Mouse (Mus musculus) yolk sac, embryonic 10.5 days (tissue): Measurements from ENCODE around the gene Cttnbp2nl.
A peak's percentile ranks its signal among the peaks of the same experiment; 100 is the strongest.

Experiments used
- DNase-seq: peaks from one replicate; pipeline ENCODE4 v3.0.0-alpha.2; 2017; ENCODE audit warnings: low spot score

The Cttnbp2nl gene

DNA sequence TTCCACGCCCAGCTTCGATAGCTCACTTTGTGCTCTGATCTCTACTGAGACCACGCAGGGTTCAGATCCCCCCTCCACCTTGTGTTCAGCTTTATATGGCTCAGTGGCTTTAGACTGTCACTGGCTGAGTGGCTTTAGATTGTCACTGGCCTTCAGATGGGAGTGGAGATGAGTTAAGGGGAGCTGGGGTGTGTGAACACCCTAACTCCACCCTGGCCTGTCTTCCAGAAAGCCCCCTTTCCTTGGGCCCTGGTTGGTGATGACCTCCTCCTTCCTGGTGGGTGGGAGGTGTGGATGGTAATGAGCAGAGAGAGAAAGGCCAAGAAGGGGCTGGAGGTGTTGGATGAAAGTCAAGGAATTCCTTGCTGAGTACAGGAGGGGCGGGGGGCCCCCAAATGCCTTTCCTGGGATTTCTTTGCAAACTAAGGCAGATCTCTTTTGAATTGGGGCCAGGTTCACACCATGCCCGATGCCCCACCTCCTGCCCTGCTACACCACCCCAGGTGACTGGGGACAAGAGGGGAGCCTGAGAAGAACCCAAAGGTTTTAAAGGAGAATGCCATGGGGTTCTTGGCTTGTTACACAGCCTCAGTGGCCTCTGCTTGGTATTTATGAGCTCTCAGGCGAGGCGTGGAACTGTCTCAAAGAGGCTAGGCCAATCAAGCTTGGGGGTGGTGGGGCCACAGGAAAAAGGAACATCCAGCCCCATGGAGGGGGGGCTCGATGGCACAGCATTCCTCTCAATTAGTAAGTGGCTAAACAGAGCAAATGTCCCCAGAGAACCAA is 87.7 kb downstream of the Cttnbp2nl start:
- no peak for DNase-seq

DNA sequence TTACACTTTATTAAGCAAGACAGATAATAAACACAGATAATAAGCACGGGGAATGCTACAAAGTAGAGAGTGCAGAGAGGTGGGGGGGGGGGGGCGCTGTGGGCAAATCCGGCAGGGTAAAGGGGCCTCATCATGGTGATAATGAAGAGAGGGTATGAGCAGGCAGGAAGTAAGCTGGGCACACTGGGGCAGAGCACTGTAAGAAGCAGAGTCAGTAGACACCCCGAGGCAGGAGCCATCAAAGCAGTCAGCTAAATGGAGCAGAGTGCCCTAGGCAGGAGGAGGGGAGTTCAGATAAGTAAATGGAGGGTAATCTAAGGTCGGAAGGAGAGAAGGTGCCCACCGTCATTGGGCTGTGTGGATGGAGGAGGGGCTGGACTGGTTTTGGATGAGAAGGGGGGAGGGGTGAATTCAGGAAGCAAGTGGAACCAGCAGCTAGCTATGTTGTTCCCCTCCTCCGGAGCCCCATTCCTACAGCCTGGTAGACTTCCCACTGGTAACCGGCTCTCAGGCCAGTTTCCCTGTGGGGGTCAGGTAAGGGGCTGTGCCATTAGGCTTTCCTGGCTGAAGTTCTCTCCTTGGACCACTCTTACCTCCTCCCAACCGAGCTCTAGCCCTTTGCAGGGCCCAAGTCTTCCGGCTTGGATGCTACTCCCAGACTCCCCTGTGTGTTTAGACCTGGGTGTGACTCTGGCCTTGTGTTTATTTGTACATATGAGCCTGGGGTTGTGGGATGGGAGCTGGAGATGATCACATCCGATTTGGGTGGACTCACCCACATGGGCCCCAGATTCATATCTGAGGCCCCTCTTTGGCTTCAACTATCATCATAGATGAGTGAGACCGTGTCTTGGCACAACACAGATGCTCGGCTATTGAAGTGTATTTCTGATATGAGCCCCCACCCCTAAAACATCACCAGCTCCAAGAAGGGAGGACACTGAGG is 89.3 kb downstream of the Cttnbp2nl start:
- DNase-seq = no peak

- DNase-seq = no peak
Measured at GRCm38 (mm10) chr3:104962866-104963265, 90.1 kb downstream of the Cttnbp2nl start.

DNA sequence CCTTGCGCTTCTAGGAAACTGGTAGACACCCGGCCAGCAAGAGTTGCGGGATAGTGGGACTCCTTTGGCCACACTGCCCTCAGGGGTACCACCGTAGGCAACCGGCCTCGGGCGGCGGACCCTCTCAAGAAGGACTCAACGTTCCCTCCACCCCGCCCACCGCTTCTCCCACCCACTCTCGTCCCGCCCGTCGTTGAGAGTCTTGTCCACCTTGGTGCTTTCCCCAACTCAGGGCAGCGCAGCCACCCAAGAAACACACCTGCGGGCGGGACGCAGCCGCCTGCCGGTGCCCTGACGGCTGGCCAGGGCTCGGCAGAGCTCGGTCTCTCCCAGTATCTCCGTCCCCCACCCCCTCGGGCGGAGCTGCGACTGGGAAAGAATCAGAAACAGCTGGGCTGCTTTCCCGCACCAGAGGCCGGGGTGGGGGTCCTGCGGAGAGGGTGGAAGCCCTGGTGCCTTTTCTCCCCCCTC is 90.8 kb downstream of the Cttnbp2nl start:
- peak; percentile 16 for DNase-seq

- no peak for DNase-seq
Measured at GRCm38 (mm10) chr3:104961066-104962059, 91.6 kb downstream of the Cttnbp2nl start, which contains the start of gene Wnt2b. Gene Wnt2b, minus strand, starts transcription at chr3:104961921.

GRCm38 (mm10) chr3:104960026-104961000 is 92.6 kb downstream of the Cttnbp2nl start:
- peak; percentile 38 for DNase-seq

DNA sequence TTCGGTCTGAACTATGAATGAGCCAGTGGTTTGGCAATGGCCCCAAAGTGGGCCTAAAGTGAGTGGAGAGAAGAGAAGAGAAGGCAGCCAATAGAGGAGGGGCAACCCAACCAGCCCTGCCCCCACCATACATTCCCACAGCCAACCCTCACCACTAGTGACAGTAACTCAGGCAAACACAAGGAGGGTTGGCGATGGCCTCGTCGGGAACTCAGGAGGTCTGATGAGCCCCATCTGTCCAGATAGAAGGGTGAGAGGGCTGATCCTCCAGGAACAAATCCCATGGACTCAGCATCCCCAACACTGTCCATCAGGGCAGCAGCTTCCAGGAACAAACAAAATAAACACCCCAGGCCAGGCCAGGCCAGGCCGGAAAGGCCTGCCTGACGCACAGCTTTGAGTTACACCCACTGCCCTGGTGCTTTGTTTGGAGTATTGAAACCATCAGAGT is 96.8 kb downstream of the Cttnbp2nl start:
- no peak for DNase-seq

- no peak for DNase-seq
Measured at GRCm38 (mm10) chr3:104954551-104954950, 98.4 kb downstream of the Cttnbp2nl start.

- no peak for DNase-seq
Measured at GRCm38 (mm10) chr3:104954137-104954536, 98.8 kb downstream of the Cttnbp2nl start.

DNA sequence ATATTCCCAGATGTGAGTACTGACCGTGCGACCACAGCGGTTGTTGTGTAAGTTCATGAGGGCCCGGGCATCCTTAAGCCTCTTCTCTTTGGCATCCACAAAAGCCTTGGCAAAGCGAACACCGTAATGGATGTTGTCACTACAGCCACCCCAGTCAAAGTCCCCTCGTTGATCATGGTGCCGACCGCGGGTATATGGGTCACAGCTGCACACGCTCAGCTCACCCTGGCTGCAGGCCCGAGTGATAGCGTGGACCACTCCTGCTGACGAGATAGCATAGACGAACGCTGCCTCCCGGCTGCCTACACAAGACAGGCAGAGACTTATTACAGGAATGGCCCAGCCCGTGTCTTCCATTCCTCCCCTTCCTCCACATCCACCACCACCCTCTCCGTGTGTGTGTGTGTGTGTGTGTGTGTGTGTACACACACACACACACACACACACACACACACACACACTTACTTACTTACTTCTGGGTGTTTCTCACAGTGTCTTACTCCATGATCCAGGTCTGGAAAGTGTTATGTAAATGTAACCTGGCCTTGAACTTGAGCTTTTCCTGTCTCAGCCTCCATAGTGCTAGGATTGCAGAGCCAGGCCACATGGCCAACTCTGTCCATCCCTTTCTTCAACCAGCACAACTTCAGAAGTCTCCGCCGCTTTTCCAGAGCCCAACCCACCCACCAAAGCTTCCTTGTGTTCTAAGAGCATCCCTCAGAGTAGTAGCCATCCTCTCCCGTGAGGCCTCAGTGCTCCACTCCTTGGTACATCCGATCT is 99.9 kb downstream of the Cttnbp2nl start:
- no peak for DNase-seq
